Mouse (Mus musculus): ENCODE data around the gene Efcab14.

DNA sequence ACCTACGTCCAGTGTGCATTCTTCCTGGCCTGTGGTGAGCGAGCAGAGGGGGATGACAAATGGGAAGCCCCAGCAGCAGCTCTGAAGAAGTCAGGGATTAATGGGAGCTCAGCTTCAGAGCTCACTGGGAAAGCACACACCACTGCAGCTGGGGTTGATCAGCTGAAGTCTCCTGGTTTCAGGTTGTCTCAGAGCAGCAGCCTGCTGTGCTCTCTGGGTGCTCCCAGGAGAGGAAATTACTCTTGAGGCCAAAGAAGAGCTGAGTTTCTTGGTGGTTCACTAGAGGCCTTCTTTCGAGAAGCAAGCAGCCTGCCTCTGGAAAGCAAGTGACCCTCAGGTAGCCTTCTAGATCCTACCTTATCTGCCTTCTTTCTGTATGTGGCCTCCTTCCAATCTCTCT lies 83.4 kb downstream of the Efcab14 start:
- TF ChIP-seq CTCF (IDR thresholded peaks at IDR 0.05) (no peak), EP300 (IDR thresholded peaks at IDR 0.05) (no peak)

All from lung, postnatal 0 days (tissue).